Mouse (Mus musculus) brown adipose tissue, adult 24 weeks (tissue): Measurements from ENCODE around the gene Wdr81. TPM values are rescaled to one million over a fixed set of nuclear protein-coding genes. Genes with fewer than 3 reads are reported as not detected.

Experiments used
- H3K27ac ChIP-seq: fragments of 200-500 bp; replicated peaks from 2 replicates; pipeline ENCODE4 v1.5.1; 2012; ENCODE audit warnings: low read depth, mild to moderate bottlenecking, low read length
- H3K4me1 ChIP-seq: fragments of 200-500 bp; 2 replicates; pipeline ENCODE4 v1.6.1; 2012; ENCODE audit warnings: low read length, mixed read lengths; ENCODE audit not compliant: control insufficient read depth, insufficient read depth, insufficient read length
- H3K4me3 ChIP-seq: fragments of 200-500 bp; 2 replicates; pipeline ENCODE4 v1.5.1; 2012; ENCODE audit warnings: low read depth, mild to moderate bottlenecking, low read length, moderate library complexity; ENCODE audit not compliant: insufficient read depth
- polyA plus RNA-seq: library from polyadenylated mRNA; stranded (reverse); fragments of >200 nt; gene quantifications from 2 replicates; pipeline ENCODE4 v1.2.4, GENCODE M21; 2012; ENCODE audit not compliant: missing spikeins, insufficient read depth, insufficient read length

Gene Wdr81
- polyA plus RNA-seq, 1 experiment: 5.5 TPM

GRCm38 (mm10) chr11:75431307-75431706, 23.2 kb downstream of the Wdr81 start:
- Histone ChIP-seq H3K4me3 (no peak overlapping the region), H3K27ac (no peak overlapping the region)

GRCm38 (mm10) chr11:75429019-75429705, 25.4 kb downstream of the Wdr81 start:
- Histone ChIP-seq H3K4me1 (no peaks in the 10 kb centered on the region), H3K27ac (peak overlapping the region; percentile 40; the same call in 1 of the 2 replicates), H3K4me3 (no peak overlapping the region)

More at GRCm38 (mm10) chr11:75431307-75431706, 23.2 kb downstream of the Wdr81 start:
- H3K4me1 ChIP-seq: no peaks in the 10 kb centered on the region

GRCm38 (mm10) chr11:75424459-75424858, 30.1 kb downstream of the Wdr81 start:
- Histone ChIP-seq H3K4me3 (no peak overlapping the region), H3K27ac (no peak overlapping the region), H3K4me1 (no peaks in the 10 kb centered on the region)

DNA sequence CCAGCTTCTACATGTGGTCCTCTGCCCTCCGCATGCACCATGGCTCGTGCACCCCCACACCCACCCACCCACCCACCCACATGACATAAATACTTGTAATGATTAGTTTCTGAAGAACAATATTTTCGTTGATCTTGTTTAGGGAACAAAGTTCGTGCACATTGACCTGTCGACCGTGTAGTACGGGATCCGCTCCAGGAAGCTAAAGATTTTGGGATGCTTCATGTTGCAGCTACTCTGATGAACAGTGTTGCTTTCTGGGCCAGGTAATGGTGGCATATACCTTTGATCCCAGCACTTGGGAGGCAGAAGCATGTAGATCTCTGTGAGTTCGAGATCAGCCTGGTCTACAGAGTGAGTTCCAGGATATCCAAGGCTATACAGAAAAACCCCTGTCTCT, 30.5 kb downstream of the Wdr81 start:
- Histone ChIP-seq H3K4me3 (no peak overlapping the region), H3K4me1 (no peaks in the 10 kb centered on the region), H3K27ac (no peak overlapping the region)

GRCm38 (mm10) chr11:75423091-75423490, 31.4 kb downstream of the Wdr81 start:
- no peak overlapping the region for H3K27ac ChIP-seq
- H3K4me3 ChIP-seq: no peak overlapping the region
- H3K4me1 ChIP-seq: no peaks in the 10 kb centered on the region

DNA sequence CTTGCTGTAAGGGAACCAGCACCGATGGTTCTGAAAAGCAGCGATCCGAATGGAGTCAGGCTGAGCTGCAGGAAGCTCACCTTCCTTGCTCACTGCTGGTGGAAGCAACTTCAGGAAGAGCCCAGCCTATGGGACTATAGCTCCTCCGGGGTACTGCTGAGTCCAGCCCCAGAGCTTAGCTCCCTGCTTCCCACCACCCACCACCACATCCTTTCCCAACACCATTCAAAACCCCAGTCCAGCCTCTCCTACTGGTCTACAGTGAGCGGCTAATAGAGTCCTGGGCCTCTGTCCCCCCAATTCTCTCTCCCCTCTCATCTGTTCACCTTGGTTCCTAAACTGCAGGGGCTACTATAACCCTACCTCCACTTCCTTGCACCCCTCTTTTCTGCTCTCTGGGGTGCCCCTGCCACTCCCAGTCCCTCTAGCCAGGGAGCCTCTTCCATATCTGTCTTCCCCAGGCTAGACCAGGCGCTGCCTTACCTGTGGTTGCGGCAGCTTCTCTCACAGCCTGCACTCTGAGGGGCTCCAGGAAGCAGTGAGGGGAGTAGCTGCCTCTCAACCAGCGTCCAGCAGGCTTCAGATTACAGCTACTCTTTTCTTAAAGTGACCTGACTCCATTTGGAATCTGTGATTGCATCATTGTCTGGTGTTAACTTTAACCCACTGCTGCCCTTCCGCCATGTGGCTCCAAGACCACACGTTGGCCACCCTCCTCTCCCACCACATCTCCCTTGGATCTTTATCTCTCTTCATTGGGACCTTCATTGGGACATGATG, 32.3 kb downstream of the Wdr81 start, which contains the start of gene Serpinf1:
Gene Serpinf1 (minus strand): TSS at position 689 of the 780 bp plus-strand sequence.
- Histone ChIP-seq H3K4me3 (peak within 1 kb of the TSS; percentile 44), H3K27ac (peak within 1 kb of the TSS; percentile 7; the same call in 1 of the 2 replicates), H3K4me1 (no peaks in the 10 kb centered on the region)

- H3K4me3 ChIP-seq: peak overlapping the region; percentile 44
- H3K27ac ChIP-seq: peak overlapping the region; percentile 7; the same call in 1 of the 2 replicates
- H3K4me1 ChIP-seq: no peaks in the 10 kb centered on the region
Measured at GRCm38 (mm10) chr11:75421375-75422012, 33.0 kb downstream of the Wdr81 start.

- H3K4me3 ChIP-seq: 0 out of 2 replicates have a peak overlapping the region, but pooled peaks have one; percentile 4
- H3K4me1 ChIP-seq: no peaks in the 10 kb centered on the region
- no peak overlapping the region for H3K27ac ChIP-seq
Measured at GRCm38 (mm10) chr11:75420810-75421374, 33.6 kb downstream of the Wdr81 start.

DNA sequence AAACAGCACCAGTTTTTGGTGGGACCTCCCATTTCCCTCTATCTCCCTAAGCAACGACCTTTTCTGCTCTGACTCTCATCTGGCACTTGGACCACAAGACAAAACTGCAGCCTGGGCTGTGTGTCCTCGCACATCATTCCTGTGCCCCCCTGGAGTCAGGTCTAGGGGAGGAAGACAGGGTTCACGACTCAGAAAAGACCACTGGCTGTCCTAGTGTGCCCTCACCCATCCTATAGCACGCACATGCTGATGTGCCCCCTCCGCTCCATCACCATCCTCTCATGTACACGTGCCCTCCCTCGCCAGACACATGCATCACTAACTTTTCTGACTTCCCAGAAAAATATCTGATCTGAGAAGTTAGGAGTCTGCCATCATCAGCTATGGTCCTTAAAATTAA, 34.5 kb downstream of the Wdr81 start:
- Histone ChIP-seq H3K4me1 (no peaks in the 10 kb centered on the region), H3K4me3 (no peak overlapping the region), H3K27ac (no peak overlapping the region)

GRCm38 (mm10) chr11:75415994-75416393, 38.5 kb downstream of the Wdr81 start:
- Histone ChIP-seq H3K27ac (no peak overlapping the region), H3K4me1 (no peaks in the 10 kb centered on the region), H3K4me3 (no peak overlapping the region)

- Histone ChIP-seq H3K4me1 (no peaks in the 10 kb centered on the region), H3K4me3 (no peak overlapping the region), H3K27ac (peak overlapping the region; percentile 48; the same call in 1 of the 2 replicates)
Measured at GRCm38 (mm10) chr11:75415096-75415495, 39.4 kb downstream of the Wdr81 start.

GRCm38 (mm10) chr11:75410591-75410990, 43.9 kb downstream of the Wdr81 start:
- H3K4me3 ChIP-seq: no peak overlapping the region
- H3K4me1 ChIP-seq: no peaks in the 10 kb centered on the region
- no peak overlapping the region for H3K27ac ChIP-seq

- Histone ChIP-seq H3K4me1 (no peaks in the 10 kb centered on the region), H3K27ac (no peak overlapping the region), H3K4me3 (no peak overlapping the region)
Measured at GRCm38 (mm10) chr11:75409679-75410575, 44.6 kb downstream of the Wdr81 start.

GRCm38 (mm10) chr11:75406865-75407264, 47.7 kb downstream of the Wdr81 start:
- Histone ChIP-seq H3K4me3 (no peak overlapping the region), H3K27ac (no peak overlapping the region)

More at GRCm38 (mm10) chr11:75406865-75407264, 47.7 kb downstream of the Wdr81 start:
- peaks cover 9% of the 10 kb centered on the region; the same call in 1 of the 2 replicates for H3K4me1 ChIP-seq
